Mouse (Mus musculus) stomach, postnatal 0 days (tissue): ENCODE measurements at regions not wholly inside any gene's neighbourhood (a gene's known extent, or its start where the extent isn't known, plus 50 kb on each side); places are given as distances from the start of the nearest gene placed in this dataset.

Source experiments
- ATAC-seq: fragments of 200-750 bp; cut with Nextera tagmentation; 2 replicates; pipeline ENCODE4 v1.8.0; 2017; ENCODE audit not compliant: low FRiP score, low TSS enrichment
- DNase-seq: peaks from one replicate; pipeline ENCODE4 v3.0.0-alpha.2; 2016; ENCODE audit warnings: low spot score
- H3K27ac ChIP-seq: fragments of 300-500 bp; sonication (generic); replicated peaks from 2 replicates; pipeline ENCODE4 v1.5.1; 2014; ENCODE audit warnings: mild to moderate bottlenecking, control low read depth
- H3K27me3 ChIP-seq: fragments of 300-500 bp; sonication (generic); 2 replicates; pipeline ENCODE4 v1.6.1; 2014; ENCODE audit warnings: low read length; ENCODE audit not compliant: control insufficient read depth, insufficient read depth
- H3K36me3 ChIP-seq: fragments of 300-500 bp; sonication (generic); 2 replicates; pipeline ENCODE4 v1.6.1; 2014; ENCODE audit warnings: low read length, mixed read lengths; ENCODE audit not compliant: control insufficient read depth, insufficient read depth
- H3K4me1 ChIP-seq: fragments of 300-500 bp; sonication (generic); replicated peaks from 2 replicates; pipeline ENCODE4 v1.6.1; 2014; ENCODE audit warnings: antibody characterized with exemption; ENCODE audit not compliant: control insufficient read depth, insufficient read depth
- H3K4me2 ChIP-seq: fragments of 300-500 bp; sonication (generic); replicated peaks from 2 replicates; pipeline ENCODE4 v1.6.1; 2014; ENCODE audit warnings: low read depth, mild to moderate bottlenecking, control low read depth, moderate library complexity
- H3K4me3 ChIP-seq: fragments of 300-500 bp; sonication (generic); 2 replicates; pipeline ENCODE4 v1.5.1; 2014; ENCODE audit warnings: low read depth, low read length, control low read depth
- H3K9ac ChIP-seq: fragments of 300-500 bp; sonication (generic); 2 replicates; pipeline ENCODE4 v1.6.1; 2014; ENCODE audit warnings: mild to moderate bottlenecking, low read length, control low read depth, mixed read lengths
- H3K9me3 ChIP-seq: fragments of 300-500 bp; sonication (generic); 2 replicates; pipeline ENCODE4 v1.6.1; 2016; ENCODE audit warnings: low read length; ENCODE audit not compliant: control insufficient read depth
- CTCF ChIP-seq: IDR thresholded peaks from 2 replicates; pipeline ENCODE4 v1.5.1; 2016; ENCODE audit warnings: antibody characterized with exemption, low read depth, mild to moderate bottlenecking, moderate library complexity
- EP300 ChIP-seq: optimal IDR thresholded peaks from 2 replicates; pipeline ENCODE3; 2016; ENCODE audit warnings: antibody characterized with exemption
- WGBS: fragments of 180-500 bp; shearing (Covaris S2); extraction: QIAGEN DNeasy Blood & Tissue Kit; methylation state at CpG from one replicate; pipeline ENCODE4 v1.1.7; 2014; 5-methylcytosine and 5-hydroxymethylcytosine counted together

DNA sequence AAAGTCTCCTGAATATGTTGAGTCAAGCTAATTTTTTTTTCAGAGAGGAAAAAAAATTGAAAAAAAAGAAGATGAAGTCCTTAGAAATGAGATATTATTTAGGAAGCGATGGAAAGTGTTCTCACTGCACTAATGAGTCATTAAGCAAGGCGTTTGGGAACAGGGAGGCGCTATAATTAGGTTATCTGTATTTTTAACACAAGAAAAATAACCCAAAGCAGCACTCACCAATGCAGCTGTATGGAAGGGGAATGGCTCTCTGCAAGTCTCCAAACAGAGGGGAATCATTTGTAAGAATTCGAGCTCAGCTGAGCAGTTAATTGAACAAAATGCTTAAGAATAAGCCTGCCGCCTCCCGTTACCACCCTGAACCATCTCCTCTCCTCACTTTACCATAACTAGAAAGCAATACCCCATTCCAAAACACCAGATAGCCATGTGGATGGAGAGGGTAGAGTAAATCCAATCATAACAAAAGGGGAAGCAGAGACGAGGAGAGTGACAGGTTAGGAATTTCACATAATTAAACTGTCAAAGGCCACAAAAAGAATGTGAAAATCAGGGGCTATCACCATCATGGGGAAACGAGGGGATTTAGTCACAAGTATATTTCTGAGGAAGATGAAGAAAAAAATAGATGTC is 187.5 kb upstream of the Tox3 start:
- TF ChIP-seq EP300 (no peak), CTCF (no peak)
- H3K36me3 ChIP-seq: no peaks in the 10 kb centered on the region
- DNase-seq: no peak
- H3K27me3 ChIP-seq: no peaks in the 10 kb centered on the region
- WGBS: 68% methylated on average over 8 of the region's 8 CpGs
- H3K4me3 ChIP-seq: no peak overlapping the region
- H3K9ac ChIP-seq: no peak overlapping the region
- no peaks in the 10 kb centered on the region for H3K4me1 ChIP-seq
- no peak overlapping the region for H3K4me2 ChIP-seq
- H3K27ac ChIP-seq: no peak overlapping the region
- no peaks in the 10 kb centered on the region for H3K9me3 ChIP-seq
- no peak for ATAC-seq

GRCm38 (mm10) chr8:90521393-90521792 is 173.2 kb upstream of the Tox3 start:
- Histone ChIP-seq H3K9ac (no peak overlapping the region), H3K4me3 (no peak overlapping the region), H3K4me1 (no peaks in the 10 kb centered on the region), H3K27ac (no peak overlapping the region), H3K9me3 (no peaks in the 10 kb centered on the region), H3K4me2 (no peak overlapping the region), H3K27me3 (no peaks in the 10 kb centered on the region), H3K36me3 (no peaks in the 10 kb centered on the region)
- ATAC-seq (no peak), DNase-seq (no peak)
- TF ChIP-seq EP300 (no peak), CTCF (no peak)
- WGBS: 43% methylated on average over 8 of the region's 8 CpGs

DNA sequence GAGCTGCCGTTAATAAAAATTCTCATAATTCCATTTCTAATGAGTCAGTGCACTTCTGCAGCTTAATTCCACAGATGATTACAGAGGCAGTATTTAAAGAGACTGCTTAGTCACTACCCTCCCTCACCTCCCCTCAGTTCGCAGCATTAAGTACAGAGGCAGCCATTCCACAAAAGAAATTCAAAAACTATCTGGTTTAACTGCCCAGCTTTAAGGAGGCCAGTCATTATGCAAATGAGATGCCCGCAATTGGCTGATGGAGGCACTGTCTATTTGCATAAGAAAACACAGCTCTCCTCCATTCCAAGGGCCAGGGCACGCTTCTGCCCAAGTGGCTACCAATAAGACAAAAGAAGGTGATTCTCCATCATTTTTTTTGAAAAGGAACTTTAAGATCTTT is 172.0 kb upstream of the Tox3 start:
- no peak overlapping the region for H3K9ac ChIP-seq
- H3K4me1 ChIP-seq: no peaks in the 10 kb centered on the region
- no peaks in the 10 kb centered on the region for H3K36me3 ChIP-seq
- H3K4me3 ChIP-seq: no peak overlapping the region
- DNase-seq: no peak
- TF ChIP-seq EP300 (no peak), CTCF (no peak)
- WGBS: 41% methylated on average over 4 of the region's 4 CpGs
- no peak overlapping the region for H3K27ac ChIP-seq
- H3K27me3 ChIP-seq: no peaks in the 10 kb centered on the region
- no peak for ATAC-seq
- no peaks in the 10 kb centered on the region for H3K9me3 ChIP-seq
- H3K4me2 ChIP-seq: no peak overlapping the region

GRCm38 (mm10) chr8:90519567-90519966 is 171.4 kb upstream of the Tox3 start:
- no peak overlapping the region for H3K9ac ChIP-seq
- TF ChIP-seq EP300 (no peak), CTCF (no peak)
- no peaks in the 10 kb centered on the region for H3K36me3 ChIP-seq
- H3K27ac ChIP-seq: no peak overlapping the region
- no peaks in the 10 kb centered on the region for H3K27me3 ChIP-seq
- DNase-seq: no peak
- H3K4me3 ChIP-seq: no peak overlapping the region
- H3K4me2 ChIP-seq: no peak overlapping the region
- 63% methylated on average over 6 of the region's 6 CpGs for WGBS
- no peaks in the 10 kb centered on the region for H3K4me1 ChIP-seq
- ATAC-seq: no peak
- H3K9me3 ChIP-seq: no peaks in the 10 kb centered on the region

- no peaks in the 10 kb centered on the region for H3K4me1 ChIP-seq
- no peak overlapping the region for H3K27ac ChIP-seq
- H3K4me2 ChIP-seq: no peak overlapping the region
- no peaks in the 10 kb centered on the region for H3K9me3 ChIP-seq
- H3K27me3 ChIP-seq: no peaks in the 10 kb centered on the region
- no peak overlapping the region for H3K9ac ChIP-seq
- DNase-seq: no peak
- TF ChIP-seq CTCF: no peak
- no peak for TF ChIP-seq EP300
- 67% methylated on average over 3 of the region's 3 CpGs for WGBS
- no peak for ATAC-seq
- no peaks in the 10 kb centered on the region for H3K36me3 ChIP-seq
- no peak overlapping the region for H3K4me3 ChIP-seq
Measured at GRCm38 (mm10) chr8:90514191-90514590, 166.0 kb upstream of the Tox3 start.

DNA sequence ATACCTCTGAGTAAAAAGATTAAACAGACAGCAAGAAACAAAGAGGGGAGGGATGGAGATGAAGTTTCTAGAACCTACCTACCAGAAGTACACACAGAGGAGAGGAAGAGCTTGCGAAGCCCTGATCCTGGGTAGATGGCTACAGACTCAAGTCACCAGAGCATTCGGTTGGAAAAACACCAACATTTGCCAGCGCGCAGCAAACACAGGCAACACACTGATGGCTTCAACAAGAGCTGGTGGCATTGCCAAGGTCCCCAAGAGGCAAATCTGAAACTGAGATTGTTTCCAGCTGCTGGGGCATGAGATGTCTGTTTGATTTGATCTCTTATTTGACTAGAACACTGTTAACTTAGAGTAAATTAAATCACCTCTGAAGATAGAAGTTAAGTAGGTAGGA is 165.5 kb upstream of the Tox3 start:
- Histone ChIP-seq H3K4me1 (no peaks in the 10 kb centered on the region), H3K9me3 (no peaks in the 10 kb centered on the region), H3K4me3 (no peak overlapping the region), H3K4me2 (no peak overlapping the region), H3K27me3 (no peaks in the 10 kb centered on the region), H3K36me3 (no peaks in the 10 kb centered on the region), H3K9ac (no peak overlapping the region), H3K27ac (no peak overlapping the region)
- no peak for ATAC-seq
- WGBS: 92% methylated on average over 4 of the region's 4 CpGs
- DNase-seq: no peak
- TF ChIP-seq EP300: no peak
- TF ChIP-seq CTCF: no peak
